ENCODE assay signal across 8 mouse cellular contexts in genomic region chr9:83547830-83548689, GRCm38 (mm10). TPM values are rescaled to one million over a fixed set of nuclear protein-coding genes. Genes with fewer than 3 reads are reported as not detected.
DNase-seq lines count a peak whose midpoint lies in the region; ATAC-seq and TF ChIP-seq lines count a peak whose summit lies in the region.

Gene Sh3bgrl2, plus strand, starts transcription at chr9:83548327.

- peak; percentile 96 for ATAC-seq in hindbrain, embryonic 16.5 days

- H3K4me1 ChIP-seq in hindbrain, embryonic 16.5 days (ENCODE audit: control insufficient read depth, insufficient read depth, low read depth, low read length) = no peaks in the 10 kb centered on the region; the same call in 1 of the 2 replicates

- DNase-seq in ZHBTc4 (ENCODE audit: low read depth, low spot score) = peak; percentile 92
- DNase-seq in cerebellum, postnatal 36 days = peak; percentile 90 to 91
- DNase-seq in gastrocnemius, adult 2 months = peak; percentile 88
- peak; percentile 67 for DNase-seq in left cerebral cortex, adult 11 months (ENCODE audit: low spot score)
- peak; percentile 78 for DNase-seq in lung, postnatal 25 days (ENCODE audit: low spot score)
- peak; percentile 76 for DNase-seq in retina, adult 2 months (ENCODE audit: low read depth, low spot score)
- DNase-seq in thymus, postnatal 14 days = peak; percentile 60

- H3K9ac ChIP-seq in hindbrain, embryonic 16.5 days (ENCODE audit: low read depth, low read length) = peak within 1 kb of the TSS; percentile 70

- no peaks in the 10 kb centered on the region for H3K9me3 ChIP-seq in hindbrain, embryonic 16.5 days (ENCODE audit: control insufficient read depth, low read length)

- no peaks in the 10 kb centered on the region for H3K36me3 ChIP-seq in hindbrain, embryonic 16.5 days (ENCODE audit: control insufficient read depth, insufficient read depth, low read length)

- 2% methylated on average over 76 of the region's 76 CpGs for WGBS in hindbrain, embryonic 16.5 days

- H3K4me3 ChIP-seq in gastrocnemius, adult 2 months = peak within 1 kb of the TSS; percentile 80
- peak within 1 kb of the TSS; percentile 55 for H3K4me3 ChIP-seq in hindbrain, embryonic 16.5 days (ENCODE audit: low read length)

- H3K4me2 ChIP-seq in hindbrain, embryonic 16.5 days (ENCODE audit: low read length) = peak within 1 kb of the TSS; percentile 82

- no peak for TF ChIP-seq CTCF in gastrocnemius, adult 2 months (IDR thresholded peaks at IDR 0.05)

- no peaks in the 10 kb centered on the region for H3K27me3 ChIP-seq in hindbrain, embryonic 16.5 days (replicated peaks; ENCODE audit: control insufficient read depth, insufficient read depth, low read length)

- peak within 1 kb of the TSS; percentile 74 for H3K27ac ChIP-seq in gastrocnemius, adult 2 months
- H3K27ac ChIP-seq in hindbrain, embryonic 16.5 days (ENCODE audit: low read depth, low read length) = peak within 1 kb of the TSS; percentile 52

- intact Hi-C loops in gastrocnemius, adult 2 months (cut with DNase I) = no loop called here

RNA-seq across cellular contexts. Expression of gene Sh3bgrl2, which starts in this region (rescaled TPM):
- 1 to 10 TPM in 1 of 2 experiments, under 1 TPM in 1; 0.51 to 1.1 TPM for total RNA-seq in gastrocnemius, adult 2 months (2021)
- polyA plus RNA-seq in hindbrain, embryonic 16.5 days (2015; fragmentation: Nextera tagmentation; extraction: Ambion mirVana) = 9.1 and 10.6 TPM in 2 replicates

Comparison
In these comparisons a context has a peak if more than half of its experiments do, and no peak if none do; other contexts are left out.
1. Peak in every context shown above with its lines: DNase-seq, ATAC-seq, H3K4me3 ChIP-seq and H3K27ac ChIP-seq.